Mouse (Mus musculus) stomach, postnatal 0 days (tissue): ENCODE measurements around the gene Ltbp1. TPM values are rescaled to one million over a fixed set of nuclear protein-coding genes. Genes with fewer than 3 reads are reported as not detected.

ENCODE experiments used
- ATAC-seq: fragments of 200-750 bp; cut with Nextera tagmentation; 2 replicates; pipeline ENCODE4 v1.8.0; 2017; ENCODE audit not compliant: low FRiP score, low TSS enrichment
- DNase-seq: peaks from one replicate; pipeline ENCODE4 v3.0.0-alpha.2; 2016; ENCODE audit warnings: low spot score
- H3K27ac ChIP-seq: fragments of 300-500 bp; sonication (generic); replicated peaks from 2 replicates; pipeline ENCODE4 v1.5.1; 2014; ENCODE audit warnings: mild to moderate bottlenecking, control low read depth
- H3K27me3 ChIP-seq: fragments of 300-500 bp; sonication (generic); 2 replicates; pipeline ENCODE4 v1.6.1; 2014; ENCODE audit warnings: low read length; ENCODE audit not compliant: control insufficient read depth, insufficient read depth
- H3K36me3 ChIP-seq: fragments of 300-500 bp; sonication (generic); 2 replicates; pipeline ENCODE4 v1.6.1; 2014; ENCODE audit warnings: low read length, mixed read lengths; ENCODE audit not compliant: control insufficient read depth, insufficient read depth
- H3K4me1 ChIP-seq: fragments of 300-500 bp; sonication (generic); replicated peaks from 2 replicates; pipeline ENCODE4 v1.6.1; 2014; ENCODE audit warnings: antibody characterized with exemption; ENCODE audit not compliant: control insufficient read depth, insufficient read depth
- H3K4me2 ChIP-seq: fragments of 300-500 bp; sonication (generic); replicated peaks from 2 replicates; pipeline ENCODE4 v1.6.1; 2014; ENCODE audit warnings: low read depth, mild to moderate bottlenecking, control low read depth, moderate library complexity
- H3K4me3 ChIP-seq: fragments of 300-500 bp; sonication (generic); 2 replicates; pipeline ENCODE4 v1.5.1; 2014; ENCODE audit warnings: low read depth, low read length, control low read depth
- H3K9ac ChIP-seq: fragments of 300-500 bp; sonication (generic); 2 replicates; pipeline ENCODE4 v1.6.1; 2014; ENCODE audit warnings: mild to moderate bottlenecking, low read length, control low read depth, mixed read lengths
- H3K9me3 ChIP-seq: fragments of 300-500 bp; sonication (generic); 2 replicates; pipeline ENCODE4 v1.6.1; 2016; ENCODE audit warnings: low read length; ENCODE audit not compliant: control insufficient read depth
- CTCF ChIP-seq: IDR thresholded peaks from 2 replicates; pipeline ENCODE4 v1.5.1; 2016; ENCODE audit warnings: antibody characterized with exemption, low read depth, mild to moderate bottlenecking, moderate library complexity
- EP300 ChIP-seq: optimal IDR thresholded peaks from 2 replicates; pipeline ENCODE3; 2016; ENCODE audit warnings: antibody characterized with exemption
- WGBS: fragments of 180-500 bp; shearing (Covaris S2); extraction: QIAGEN DNeasy Blood & Tissue Kit; methylation state at CpG from one replicate; pipeline ENCODE4 v1.1.7; 2014; 5-methylcytosine and 5-hydroxymethylcytosine counted together
- polyA plus RNA-seq: library from polyadenylated mRNA; unstranded; fragments of >200 nt; fragmentation: Nextera tagmentation; extraction: Ambion mirVana; gene quantifications from 2 replicates; pipeline ENCODE4 v1.2.1, GENCODE M21; 2015

Gene Ltbp1
- polyA plus RNA-seq, 1 experiment from 2014 or later: 16.2 TPM

GRCm38 (mm10) chr17:75039017-75039416 lies 33.6 kb downstream of the Ltbp1 start:
- 54% methylated on average over 4 of the region's 4 CpGs for WGBS
- no peak for ATAC-seq
- TF ChIP-seq EP300 (no peak), CTCF (no peak)

GRCm38 (mm10) chr17:75049366-75049969 lies 44.1 kb downstream of the Ltbp1 start:
- WGBS: 53% methylated on average over 8 of the region's 8 CpGs

More at GRCm38 (mm10) chr17:75039017-75039416, 33.6 kb downstream of the Ltbp1 start:
- Histone ChIP-seq H3K36me3 (no peaks in the 10 kb centered on the region), H3K4me2 (no peak overlapping the region), H3K4me3 (no peak overlapping the region), H3K9me3 (no peaks in the 10 kb centered on the region), H3K4me1 (no peaks in the 10 kb centered on the region), H3K27me3 (no peaks in the 10 kb centered on the region), H3K9ac (no peak overlapping the region), H3K27ac (no peak overlapping the region)
- DNase-seq: no peak

DNA sequence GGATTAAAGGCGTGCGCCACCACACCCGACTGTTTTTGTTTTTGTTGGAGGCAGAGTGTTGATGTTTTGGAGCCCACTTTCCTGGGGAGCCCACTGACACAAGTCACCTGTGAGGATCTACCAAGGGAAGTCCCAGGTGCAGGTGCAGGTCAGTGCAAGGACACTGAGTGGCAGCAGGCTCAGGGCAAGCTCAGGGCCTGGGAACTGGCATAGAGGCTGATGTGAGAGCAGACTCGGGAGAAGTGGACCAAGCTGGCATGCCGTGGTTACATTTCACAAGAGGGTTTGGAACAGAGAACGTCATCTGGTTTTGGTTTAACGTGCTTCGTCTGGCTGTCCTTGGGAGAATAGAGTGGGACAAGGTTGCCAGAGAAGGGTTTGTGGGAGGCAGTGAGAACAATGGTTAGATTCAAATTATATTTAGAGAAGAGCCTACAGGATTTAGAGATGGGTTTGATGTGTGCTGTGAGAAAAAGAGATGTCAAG lies 46.1 kb downstream of the Ltbp1 start:
- TF ChIP-seq EP300 (no peak), CTCF (no peak)
- Histone ChIP-seq H3K27me3 (no peaks in the 10 kb centered on the region), H3K4me2 (no peak overlapping the region), H3K36me3 (no peaks in the 10 kb centered on the region), H3K9me3 (no peaks in the 10 kb centered on the region), H3K27ac (no peak overlapping the region), H3K4me1 (no peaks in the 10 kb centered on the region), H3K9ac (no peak overlapping the region), H3K4me3 (no peak overlapping the region)
- DNase-seq (no peak), ATAC-seq (no peak)
- 88% methylated on average over 8 of the region's 8 CpGs for WGBS

More at GRCm38 (mm10) chr17:75049366-75049969, 44.1 kb downstream of the Ltbp1 start:
- 0 out of 2 replicates have a peak, but pooled peaks cover 5% of the 10 kb centered on the region for H3K9me3 ChIP-seq
- no peak overlapping the region for H3K4me2 ChIP-seq
- no peak overlapping the region for H3K27ac ChIP-seq
- H3K36me3 ChIP-seq: no peaks in the 10 kb centered on the region
- TF ChIP-seq CTCF (no peak), EP300 (no peak)
- H3K4me3 ChIP-seq: no peak overlapping the region
- no peak overlapping the region for H3K9ac ChIP-seq
- H3K27me3 ChIP-seq: no peaks in the 10 kb centered on the region
- DNase-seq (no peak), ATAC-seq (no peak)
- H3K4me1 ChIP-seq: no peaks in the 10 kb centered on the region

- 58% methylated on average over 5 of the region's 5 CpGs for WGBS
- H3K9me3 ChIP-seq: no peaks in the 10 kb centered on the region
- H3K4me1 ChIP-seq: no peaks in the 10 kb centered on the region
- H3K27me3 ChIP-seq: no peaks in the 10 kb centered on the region
- H3K4me3 ChIP-seq: no peak overlapping the region
- no peak for TF ChIP-seq CTCF
- TF ChIP-seq EP300: no peak
- no peak for ATAC-seq
- no peak overlapping the region for H3K9ac ChIP-seq
- H3K4me2 ChIP-seq: no peak overlapping the region
- H3K36me3 ChIP-seq: no peaks in the 10 kb centered on the region
- no peak overlapping the region for H3K27ac ChIP-seq
- no peak for DNase-seq
These were observed 49.9 kb downstream of the Ltbp1 start for GRCm38 (mm10) chr17:75055235-75055634.

GRCm38 (mm10) chr17:75055961-75056360 lies 50.6 kb downstream of the Ltbp1 start:
- WGBS: 80% methylated on average over 6 of the region's 6 CpGs
- Histone ChIP-seq H3K4me1 (no peaks in the 10 kb centered on the region), H3K9me3 (no peaks in the 10 kb centered on the region), H3K27me3 (no peaks in the 10 kb centered on the region), H3K9ac (no peak overlapping the region), H3K4me2 (no peak overlapping the region), H3K36me3 (no peaks in the 10 kb centered on the region), H3K27ac (no peak overlapping the region), H3K4me3 (no peak overlapping the region)
- ATAC-seq (no peak), DNase-seq (no peak)
- no peak for TF ChIP-seq EP300
- TF ChIP-seq CTCF: no peak

DNA sequence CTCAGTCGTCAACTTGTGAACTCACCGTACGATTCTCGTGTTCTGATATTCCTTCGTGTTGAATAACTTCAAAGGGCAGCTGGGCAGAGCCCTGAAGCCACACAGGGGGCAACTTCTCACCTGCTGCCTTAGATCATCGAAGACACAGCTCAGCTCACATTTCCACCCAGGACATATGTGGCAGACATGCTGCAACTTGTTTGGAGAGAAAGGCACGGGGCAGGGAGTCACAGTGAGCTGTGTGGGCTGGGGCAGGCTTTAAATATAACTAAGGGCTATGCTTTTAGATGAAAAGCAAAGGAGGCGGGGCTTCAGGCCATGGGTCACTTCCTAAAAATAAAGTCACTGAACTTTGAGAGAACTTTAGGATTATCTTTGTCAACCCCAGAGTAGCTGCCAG lies 51.3 kb downstream of the Ltbp1 start:
- Histone ChIP-seq H3K4me1 (no peaks in the 10 kb centered on the region), H3K4me3 (no peak overlapping the region), H3K27me3 (no peaks in the 10 kb centered on the region), H3K4me2 (no peak overlapping the region), H3K9me3 (no peaks in the 10 kb centered on the region), H3K9ac (no peak overlapping the region), H3K27ac (no peak overlapping the region), H3K36me3 (no peaks in the 10 kb centered on the region)
- DNase-seq (no peak), ATAC-seq (no peak)
- TF ChIP-seq CTCF: no peak
- no peak for TF ChIP-seq EP300
- 29% methylated on average over 8 of the region's 8 CpGs for WGBS
